Mouse (Mus musculus) erythroblast, adult 5-6 weeks (primary cell): ENCODE results near the gene Noxo1. TPM values are rescaled to one million over a fixed set of nuclear protein-coding genes. Genes with fewer than 3 reads are reported as not detected.
"Not testable (repeated sequence)": the region's sequence is repeated elsewhere in the genome, so short reads cannot be mapped to it uniquely, and the experiment has no call there.

Experiments used
- ATAC-seq: replicated peaks from 2 replicates; pipeline ENCODE4 v1.8.0; 2016; ENCODE audit warnings: moderate number of reproducible peaks, mild to moderate bottlenecking, moderate TSS enrichment, inconsistent platforms; ENCODE audit not compliant: poor library complexity, low FRiP score, severe bottlenecking
- total RNA-seq, 2 experiments: library from RNA; stranded (forward) in 1 of 2; stranded (reverse) in 1 of 2; fragments of 150-400 nt in 1 of 2; fragments of 200-764, 138-1000 nt in 1 of 2; gene quantifications; 2 replicates each; pipeline versions ENCODE4 v1.2.3 to v1.2.4; 2015 to 2017; ENCODE audit warnings: low replicate concordance in 2 of 2

The Noxo1 gene
- total RNA-seq, 2 experiments from 2014 or later: not detected

- no peak for ATAC-seq
These were observed 21.9 kb downstream of the Noxo1 start, which contains the start of the genes Rnf151 and Rps2 for GRCm38 (mm10) chr17:24717943-24718342. Gene Rnf151, minus strand, starts transcription at chr17:24718063. Gene Rps2, plus strand, starts transcription at chr17:24718116.

GRCm38 (mm10) chr17:24718938-24719337 lies 22.9 kb downstream of the Noxo1 start:
- not testable (repeated sequence) for ATAC-seq

GRCm38 (mm10) chr17:24719494-24720222 lies 23.6 kb downstream of the Noxo1 start:
- peak; percentile 90 for ATAC-seq

GRCm38 (mm10) chr17:24720616-24721015 lies 24.6 kb downstream of the Noxo1 start:
- not testable (repeated sequence) for ATAC-seq

- ATAC-seq: not testable (repeated sequence)
These were observed 25.4 kb downstream of the Noxo1 start for GRCm38 (mm10) chr17:24721383-24721955.

GRCm38 (mm10) chr17:24722220-24722924 lies 26.3 kb downstream of the Noxo1 start:
- no peak for ATAC-seq

GRCm38 (mm10) chr17:24723122-24723880 lies 27.3 kb downstream of the Noxo1 start:
- no peak for ATAC-seq

GRCm38 (mm10) chr17:24723881-24724180 lies 27.8 kb downstream of the Noxo1 start:
- peak; percentile 46 for ATAC-seq

- peak; percentile 82 for ATAC-seq
These were observed 28.1 kb downstream of the Noxo1 start, which contains the start of gene Ndufb10 for GRCm38 (mm10) chr17:24724184-24724583. Gene Ndufb10, minus strand, starts transcription at chr17:24724478.

- ATAC-seq: no peak
These were observed 29.8 kb downstream of the Noxo1 start for GRCm38 (mm10) chr17:24725637-24726390.

GRCm38 (mm10) chr17:24727618-24728017 lies 31.6 kb downstream of the Noxo1 start, which contains the start of gene Rpl3l:
Gene Rpl3l, plus strand, starts transcription at chr17:24727820.
- ATAC-seq: no peak

GRCm38 (mm10) chr17:24728184-24728583 lies 32.1 kb downstream of the Noxo1 start:
- no peak for ATAC-seq

- ATAC-seq: no peak
These were observed 33.0 kb downstream of the Noxo1 start for GRCm38 (mm10) chr17:24729067-24729466.

GRCm38 (mm10) chr17:24730787-24731186 lies 34.8 kb downstream of the Noxo1 start:
- no peak for ATAC-seq

GRCm38 (mm10) chr17:24732233-24732935 lies 36.4 kb downstream of the Noxo1 start:
- no peak for ATAC-seq

- ATAC-seq: no peak
These were observed 37.5 kb downstream of the Noxo1 start for GRCm38 (mm10) chr17:24733434-24734050.

GRCm38 (mm10) chr17:24734513-24734912 lies 38.5 kb downstream of the Noxo1 start:
- no peak for ATAC-seq

GRCm38 (mm10) chr17:24735446-24735845 lies 39.4 kb downstream of the Noxo1 start:
- no peak for ATAC-seq
